Comparison of ENCODE assay signal across 8 mouse cellular contexts in the genomic region with DNA sequence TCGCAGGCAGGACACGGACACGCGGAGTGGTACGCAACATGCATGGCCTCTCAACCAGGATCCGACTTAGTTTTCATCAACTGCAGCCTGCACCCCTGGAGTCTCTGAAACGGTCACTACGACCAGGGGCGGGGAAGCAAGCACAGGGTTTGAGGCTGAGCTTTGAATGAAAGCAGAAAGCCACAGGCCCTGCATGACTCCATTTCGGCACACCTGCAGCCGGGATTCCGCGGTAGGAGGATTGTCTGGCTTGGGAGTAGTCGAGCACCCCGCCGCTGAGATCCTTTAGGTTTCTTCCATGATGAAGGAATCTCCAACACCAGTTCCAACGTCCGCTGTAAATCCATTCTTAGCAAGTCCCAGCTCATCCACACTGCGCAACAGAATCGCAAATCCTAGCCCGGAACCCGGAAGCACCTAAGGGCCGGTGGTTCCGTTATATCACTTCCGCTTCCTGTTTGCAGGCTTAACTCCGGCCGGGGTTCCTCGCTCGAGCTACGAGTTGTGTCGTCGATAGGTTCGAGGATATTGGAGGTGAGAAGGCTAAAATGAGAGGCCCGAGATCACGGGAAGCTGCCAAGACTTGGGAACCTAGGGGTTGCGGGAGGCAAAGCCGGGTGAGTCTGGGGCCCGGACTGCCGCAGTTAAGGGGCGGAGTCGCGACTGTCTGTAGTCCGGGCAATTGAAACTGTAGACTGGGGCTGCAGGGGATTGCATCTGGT. TPM values are rescaled to one million over a fixed set of nuclear protein-coding genes. Genes with fewer than 3 reads are reported as not detected.
A peak's percentile ranks its signal among the peaks of the same experiment; 100 is the strongest.
DNase-seq lines count a peak whose midpoint lies in the region; ATAC-seq and TF ChIP-seq lines count a peak whose summit lies in the region.

Fbxl12 (minus strand) TSS at position 408 of the 722 bp plus-strand sequence.

- peaks cover 35% of the 10 kb centered on the region for H3K36me3 ChIP-seq in embryonic facial prominence, embryonic 13.5 days
- no peaks in the 10 kb centered on the region; the same call in 1 of the 2 replicates for H3K36me3 ChIP-seq in heart, adult 2 months (ENCODE audit: control insufficient read depth, insufficient read depth, low read length)
- H3K36me3 ChIP-seq in kidney, adult 2 months (ENCODE audit: control insufficient read depth, insufficient read depth, low read length): no peaks in the 10 kb centered on the region

- peak within 1 kb of the TSS; percentile 70 for H3K4me3 ChIP-seq in embryonic facial prominence, embryonic 13.5 days
- peak within 1 kb of the TSS; percentile 99 for H3K4me3 ChIP-seq in heart, adult 2 months
- H3K4me3 ChIP-seq in kidney, adult 2 months (ENCODE audit: insufficient read depth, low read depth, low read length): peak within 1 kb of the TSS; percentile 95

- WGBS in embryonic facial prominence, embryonic 13.5 days: under 1% methylated on average over 43 of the region's 43 CpGs
- under 1% methylated on average over 43 of the region's 43 CpGs for WGBS in heart, adult 2 months
- WGBS in kidney, adult 2 months: under 1% methylated on average over 43 of the region's 43 CpGs

- peak; percentile 89 for DNase-seq in 416B (ENCODE audit: low read depth)
- peak; percentile 69 for DNase-seq in adrenal gland, postnatal 25 days
- peak; percentile 85 for DNase-seq in heart, adult 2 months
- peak; percentile 85 for DNase-seq in kidney, adult 2 months
- peak; percentile 79 for DNase-seq in liver
- DNase-seq in spleen, postnatal 4 days (ENCODE audit: low spot score in 2 of 2): peak; percentile 68 to 85

- ATAC-seq in embryonic facial prominence, embryonic 13.5 days (ENCODE audit: insufficient number of reproducible peaks, insufficient read depth, low FRiP score, low TSS enrichment, low read depth): no peak
- peak; percentile 71 for ATAC-seq in monocyte, adult 5-6 weeks (replicated peaks; ENCODE audit: insufficient number of reproducible peaks, low FRiP score, low TSS enrichment, poor library complexity, severe bottlenecking)

- H3K9ac ChIP-seq in embryonic facial prominence, embryonic 13.5 days: peak within 1 kb of the TSS; percentile 91
- peak within 1 kb of the TSS; percentile 84 for H3K9ac ChIP-seq in heart, adult 2 months (ENCODE audit: low read depth, low read length)

- H3K4me2 ChIP-seq in embryonic facial prominence, embryonic 13.5 days: peak within 1 kb of the TSS; percentile 96

- peaks cover 3% of the 10 kb centered on the region for H3K79me2 ChIP-seq in heart, adult 2 months (replicated peaks; ENCODE audit: control insufficient read depth, insufficient read depth, low read length)

- peaks cover 28% of the 10 kb centered on the region for H3K4me1 ChIP-seq in embryonic facial prominence, embryonic 13.5 days
- peaks cover 5% of the 10 kb centered on the region for H3K4me1 ChIP-seq in heart, adult 2 months (ENCODE audit: control insufficient read depth, insufficient read depth, low read length)
- peaks cover 7% of the 10 kb centered on the region; the same call in 1 of the 2 replicates for H3K4me1 ChIP-seq in kidney, adult 2 months (ENCODE audit: control insufficient read depth, insufficient read depth, low read length)

- no peak for TF ChIP-seq CTCF in heart, adult 2 months (IDR thresholded peaks at IDR 0.05)
- TF ChIP-seq CTCF in kidney, adult 2 months (conservative IDR thresholded peaks at IDR 0.05; ENCODE audit: insufficient read depth, insufficient read length, low read depth, low read length): no peak

- TF ChIP-seq POLR2A in heart, adult 2 months (IDR thresholded peaks at IDR 0.05; ENCODE audit: insufficient read depth, low read depth, low read length): peak; percentile 93
- peak; percentile 72 for TF ChIP-seq POLR2A in kidney, adult 2 months (IDR thresholded peaks at IDR 0.05; ENCODE audit: low read depth, low read length)

- no peaks in the 10 kb centered on the region for H3K9me3 ChIP-seq in embryonic facial prominence, embryonic 13.5 days

- TF ChIP-seq EP300 in heart, adult 2 months (IDR thresholded peaks at IDR 0.05; ENCODE audit: insufficient read depth, low read depth, low read length): no peak

- peak within 1 kb of the TSS; percentile 95 for H3K27ac ChIP-seq in embryonic facial prominence, embryonic 13.5 days
- peak within 1 kb of the TSS; percentile 92 for H3K27ac ChIP-seq in heart, adult 2 months
- peak within 1 kb of the TSS; percentile 89 for H3K27ac ChIP-seq in kidney, adult 2 months (ENCODE audit: insufficient read depth, low read depth, low read length)

- intact Hi-C loops in heart, adult 2 months (cut with DNase I): loop anchor here (10.0 kb wide), 2 partner anchors 120 to 150 kb away; partner anchors contain the start of genes Zfp266 and Zfp426

- no peaks in the 10 kb centered on the region for H3K27me3 ChIP-seq in embryonic facial prominence, embryonic 13.5 days
- no peaks in the 10 kb centered on the region for H3K27me3 ChIP-seq in heart, adult 2 months (ENCODE audit: control insufficient read depth, insufficient read depth, low read length)
- H3K27me3 ChIP-seq in kidney, adult 2 months (replicated peaks; ENCODE audit: control insufficient read depth, insufficient read depth, low read length): no peaks in the 10 kb centered on the region

RNA-seq across cellular contexts. Expression of gene Fbxl12, which starts in this region (rescaled TPM):
- 20.5 and 30.0 TPM in 2 replicates for total RNA-seq in adrenal gland, postnatal 25 days (2021)
- polyA plus RNA-seq in embryonic facial prominence, embryonic 13.5 days (2015; fragmentation: Nextera tagmentation; extraction: Ambion mirVana): 15.5 and 17.7 TPM in 2 replicates
- total RNA-seq in heart, adult 2 months (2021): 10 to 100 TPM in 1 of 2 experiments, 1 to 10 TPM in 1; 8.8 to 10.3 TPM
- polyA plus RNA-seq in heart, adult 2 months (2012; rRNA removed): 16.6 and 17.9 TPM in 2 replicates
- polyA plus RNA-seq in kidney, adult 2 months (2012; rRNA removed): 22.0 and 24.7 TPM in 2 replicates
- total RNA-seq in monocyte, adult 5-6 weeks (2017): 12.6 to 30.1 TPM (median 19.3 TPM) in 3 replicates
